Mouse (Mus musculus): ENCODE results near the gene Suv39h1. TPM values are rescaled to one million over a fixed set of nuclear protein-coding genes. Genes with fewer than 3 reads are reported as not detected.
"Not testable (repeated sequence)": the region's sequence is repeated elsewhere in the genome, so short reads cannot be mapped to it uniquely, and the experiment has no call there.

Gene Suv39h1
- polyA plus RNA-seq, 1 experiment from 2014 or later: 77.8 TPM

GRCm38 (mm10) chrX:8090954-8091347 lies 16.4 kb upstream of the Suv39h1 start:
- not testable (repeated sequence) for H3K4me3 ChIP-seq; H3K27ac ChIP-seq; H3K9me3 ChIP-seq; H3K4me2 ChIP-seq (replicated peaks); H3K27me3 ChIP-seq; H3K4me1 ChIP-seq; H3K36me3 ChIP-seq; ATAC-seq (ENCODE audit: insufficient number of reproducible peaks, insufficient read depth, low FRiP score, low TSS enrichment); H3K9ac ChIP-seq
- 79% methylated on average over 4 of the region's 5 CpGs for WGBS

GRCm38 (mm10) chrX:8090346-8090953 lies 15.9 kb upstream of the Suv39h1 start, which contains the start of gene Was:
TSS of gene Was (minus strand) at chrX:8090498.
- Histone ChIP-seq H3K9ac (no peak within 1 kb of the TSS), H3K4me1 (no peaks in the 10 kb centered on the region), H3K27me3 (no peaks in the 10 kb centered on the region), H3K36me3 (no peaks in the 10 kb centered on the region), H3K4me3 (no peak within 1 kb of the TSS), H3K27ac (no peak within 1 kb of the TSS), H3K4me2 (replicated peaks) (no peak within 1 kb of the TSS), H3K9me3 (no peaks in the 10 kb centered on the region)
- 82% methylated on average over 14 of the region's 14 CpGs for WGBS
- no peak for ATAC-seq (ENCODE audit: insufficient number of reproducible peaks, insufficient read depth, low FRiP score, low TSS enrichment)

DNA sequence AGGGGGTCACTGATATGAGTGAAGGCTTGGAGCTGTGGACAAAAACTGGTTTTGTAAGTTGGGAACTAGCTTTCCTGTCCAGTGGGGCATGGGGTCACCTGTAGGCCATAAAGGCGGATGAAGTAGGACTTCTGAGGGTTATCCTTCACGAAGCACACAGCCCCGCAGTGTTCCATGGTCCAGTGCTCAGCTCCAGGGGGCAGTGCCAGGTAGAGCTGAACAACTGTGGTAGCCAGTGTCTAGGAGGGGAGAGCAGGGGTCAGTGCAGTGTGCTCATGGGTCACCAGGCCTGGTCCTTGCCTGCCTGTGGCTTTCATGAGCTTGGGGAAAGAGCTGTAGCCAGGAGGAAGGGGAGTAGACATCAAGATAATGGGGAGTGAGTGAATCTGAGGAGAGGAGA lies 15.2 kb upstream of the Suv39h1 start:
- Histone ChIP-seq H3K4me1 (no peaks in the 10 kb centered on the region), H3K9me3 (no peaks in the 10 kb centered on the region), H3K36me3 (no peaks in the 10 kb centered on the region), H3K27ac (no peak overlapping the region), H3K9ac (no peak overlapping the region), H3K4me3 (no peak overlapping the region), H3K4me2 (replicated peaks) (no peak overlapping the region), H3K27me3 (no peaks in the 10 kb centered on the region)
- no peak for ATAC-seq (ENCODE audit: insufficient number of reproducible peaks, insufficient read depth, low FRiP score, low TSS enrichment)
- WGBS: 93% methylated on average over 3 of the region's 3 CpGs

DNA sequence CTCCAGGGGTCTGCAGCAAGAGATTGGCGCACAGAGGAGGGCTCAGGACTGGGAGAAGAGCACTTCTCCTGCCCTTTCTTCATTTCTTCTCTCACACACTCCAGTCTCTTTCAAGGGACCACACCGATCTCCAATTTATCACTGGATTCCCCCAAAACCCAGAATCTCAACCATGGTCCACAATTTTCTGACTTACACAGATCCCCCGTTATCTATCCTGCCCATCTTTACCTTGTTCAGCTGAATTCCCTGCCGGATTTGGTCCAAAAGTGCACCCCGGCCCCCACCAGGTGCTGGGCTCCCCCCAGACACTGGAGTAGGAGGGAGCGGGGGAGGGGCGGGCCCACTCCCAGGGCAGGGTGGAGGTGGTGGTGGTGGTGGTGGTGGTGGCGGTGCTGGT lies 11.1 kb upstream of the Suv39h1 start:
- WGBS: 77% methylated on average over 8 of the region's 8 CpGs
- H3K27ac ChIP-seq: no peak overlapping the region
- H3K4me2 ChIP-seq (replicated peaks): no peak overlapping the region
- no peaks in the 10 kb centered on the region for H3K36me3 ChIP-seq
- ATAC-seq (ENCODE audit: insufficient number of reproducible peaks, insufficient read depth, low FRiP score, low TSS enrichment): no peak
- H3K27me3 ChIP-seq: no peaks in the 10 kb centered on the region
- no peaks in the 10 kb centered on the region for H3K9me3 ChIP-seq
- H3K9ac ChIP-seq: no peak overlapping the region
- H3K4me1 ChIP-seq: no peaks in the 10 kb centered on the region
- no peak overlapping the region for H3K4me3 ChIP-seq

GRCm38 (mm10) chrX:8084771-8085259 lies 10.3 kb upstream of the Suv39h1 start:
- no peak overlapping the region for H3K9ac ChIP-seq
- H3K4me3 ChIP-seq: no peak overlapping the region
- H3K4me2 ChIP-seq (replicated peaks): no peak overlapping the region
- no peaks in the 10 kb centered on the region for H3K4me1 ChIP-seq
- H3K36me3 ChIP-seq: no peaks in the 10 kb centered on the region
- ATAC-seq (ENCODE audit: insufficient number of reproducible peaks, insufficient read depth, low FRiP score, low TSS enrichment): no peak
- no peaks in the 10 kb centered on the region for H3K27me3 ChIP-seq
- WGBS: 91% methylated on average over 6 of the region's 6 CpGs
- H3K9me3 ChIP-seq: no peaks in the 10 kb centered on the region
- H3K27ac ChIP-seq: no peak overlapping the region

DNA sequence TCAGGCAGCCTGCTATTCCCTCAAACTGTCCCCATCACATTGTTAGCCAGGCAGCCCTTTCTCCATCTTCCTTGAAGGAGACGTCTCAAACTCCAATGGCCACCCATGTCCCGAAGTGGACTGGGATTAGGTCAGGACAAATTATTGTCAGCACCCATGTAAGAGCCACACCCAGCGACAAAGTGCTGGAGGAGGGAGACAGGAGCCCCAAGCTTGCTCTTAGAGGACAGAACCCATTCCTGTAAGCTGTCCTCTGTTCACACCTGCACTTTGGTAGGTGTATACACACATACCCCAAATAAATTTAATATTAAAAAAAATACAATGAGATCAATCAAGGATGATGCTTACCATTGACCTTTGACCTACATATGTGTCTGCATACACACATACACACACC lies 544 bp upstream of the Suv39h1 start:
- WGBS: 43% methylated on average over 3 of the region's 3 CpGs
- H3K36me3 ChIP-seq: no peaks in the 10 kb centered on the region
- H3K4me1 ChIP-seq: 0 out of 2 replicates have a peak, but pooled peaks cover 4% of the 10 kb centered on the region
- peak overlapping the region; percentile 45 for H3K4me3 ChIP-seq
- no peak overlapping the region for H3K27ac ChIP-seq
- peak; percentile 31; the same call in 1 of the 2 replicates for ATAC-seq (ENCODE audit: insufficient number of reproducible peaks, insufficient read depth, low FRiP score, low TSS enrichment)
- no peak overlapping the region for H3K9ac ChIP-seq
- no peaks in the 10 kb centered on the region for H3K9me3 ChIP-seq
- peak overlapping the region; percentile 45 for H3K4me2 ChIP-seq (replicated peaks)
- no peaks in the 10 kb centered on the region for H3K27me3 ChIP-seq

DNA sequence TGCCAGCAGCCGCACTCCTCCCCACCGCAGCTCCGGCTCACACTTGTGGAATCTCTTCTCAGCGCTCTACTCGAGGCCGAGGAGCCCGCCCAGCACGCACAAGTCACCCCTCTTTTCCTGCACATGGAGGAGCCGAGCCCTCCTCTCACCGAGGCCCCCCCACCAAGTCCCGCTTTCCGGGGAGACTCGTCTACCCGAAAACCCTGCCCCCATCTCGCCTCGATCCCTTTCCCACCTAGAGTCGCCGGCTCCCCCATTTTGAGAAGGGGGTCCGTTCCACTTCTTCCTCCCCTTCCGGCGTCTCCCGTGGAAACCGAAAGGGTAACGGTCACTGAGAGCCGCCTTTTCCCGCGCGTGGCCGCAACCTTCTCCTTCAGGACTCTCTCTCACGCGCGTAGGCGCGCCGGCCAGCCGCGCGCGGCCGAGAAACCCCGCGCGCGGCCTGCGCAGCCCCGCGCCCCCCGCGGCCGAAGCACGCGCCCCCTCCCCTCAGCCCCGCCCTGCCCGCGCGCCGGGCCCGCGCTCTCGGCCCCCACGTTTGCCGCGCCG lies 605 bp downstream of the Suv39h1 start:
- H3K4me1 ChIP-seq: 0 out of 2 replicates have a peak, but pooled peaks cover 4% of the 10 kb centered on the region
- peak overlapping the region; percentile 88 for H3K27ac ChIP-seq
- H3K27me3 ChIP-seq: no peaks in the 10 kb centered on the region
- no peak for ATAC-seq (ENCODE audit: insufficient number of reproducible peaks, insufficient read depth, low FRiP score, low TSS enrichment)
- H3K36me3 ChIP-seq: 0 out of 2 replicates have a peak, but pooled peaks cover 7% of the 10 kb centered on the region
- H3K4me3 ChIP-seq: peak overlapping the region; percentile 45
- no peaks in the 10 kb centered on the region for H3K9me3 ChIP-seq
- WGBS: 21% methylated on average over 64 of the region's 64 CpGs
- H3K9ac ChIP-seq: peak overlapping the region; percentile 63
- peak overlapping the region; percentile 49 for H3K4me2 ChIP-seq (replicated peaks)

GRCm38 (mm10) chrX:8069166-8069565 lies 5.4 kb downstream of the Suv39h1 start:
- Histone ChIP-seq H3K9ac (no peak overlapping the region), H3K27ac (no peak overlapping the region), H3K4me3 (no peak overlapping the region), H3K4me2 (replicated peaks) (no peak overlapping the region), H3K36me3 (peaks cover 30% of the 10 kb centered on the region), H3K27me3 (no peaks in the 10 kb centered on the region), H3K4me1 (0 out of 2 replicates have a peak, but pooled peaks cover 4% of the 10 kb centered on the region), H3K9me3 (no peaks in the 10 kb centered on the region)
- ATAC-seq (ENCODE audit: insufficient number of reproducible peaks, insufficient read depth, low FRiP score, low TSS enrichment): no peak
- 96% methylated on average over 1 of the region's 1 CpGs for WGBS

- not testable (repeated sequence) for H3K27me3 ChIP-seq; H3K4me1 ChIP-seq; H3K4me2 ChIP-seq (replicated peaks); H3K9me3 ChIP-seq; H3K9ac ChIP-seq; H3K4me3 ChIP-seq; ATAC-seq (ENCODE audit: insufficient number of reproducible peaks, insufficient read depth, low FRiP score, low TSS enrichment); H3K27ac ChIP-seq; H3K36me3 ChIP-seq
- WGBS: 83% methylated on average over 8 of the region's 8 CpGs
Measured at GRCm38 (mm10) chrX:8051044-8051781, 23.3 kb downstream of the Suv39h1 start.

DNA sequence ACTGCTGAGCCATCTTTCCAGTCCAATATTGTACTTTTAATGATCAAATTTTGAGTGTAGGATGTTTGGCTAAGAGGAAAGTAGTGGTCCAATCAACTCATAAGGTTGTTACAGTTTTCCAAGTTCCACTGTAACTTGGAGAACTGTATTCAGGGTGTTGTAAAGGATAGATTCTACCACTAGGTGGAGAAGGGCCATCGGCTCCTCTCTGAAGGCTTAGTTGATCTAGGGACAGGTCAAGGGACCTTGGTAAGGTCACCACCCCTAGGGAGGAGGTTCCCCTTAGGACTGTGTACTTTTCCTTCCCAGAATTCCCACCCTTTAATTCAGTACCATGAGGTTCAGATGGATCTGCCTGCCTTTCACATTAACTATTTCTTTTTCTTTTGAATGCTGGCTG lies 41.6 kb downstream of the Suv39h1 start:
- WGBS: 67% methylated on average over 1 of the region's 1 CpGs
- H3K4me1 ChIP-seq: no peaks in the 10 kb centered on the region
- H3K9ac ChIP-seq: no peak overlapping the region
- no peak overlapping the region for H3K4me2 ChIP-seq (replicated peaks)
- H3K27me3 ChIP-seq: no peaks in the 10 kb centered on the region
- H3K36me3 ChIP-seq: no peaks in the 10 kb centered on the region
- no peaks in the 10 kb centered on the region for H3K9me3 ChIP-seq
- no peak overlapping the region for H3K4me3 ChIP-seq
- no peak overlapping the region for H3K27ac ChIP-seq
- ATAC-seq (ENCODE audit: insufficient number of reproducible peaks, insufficient read depth, low FRiP score, low TSS enrichment): no peak

DNA sequence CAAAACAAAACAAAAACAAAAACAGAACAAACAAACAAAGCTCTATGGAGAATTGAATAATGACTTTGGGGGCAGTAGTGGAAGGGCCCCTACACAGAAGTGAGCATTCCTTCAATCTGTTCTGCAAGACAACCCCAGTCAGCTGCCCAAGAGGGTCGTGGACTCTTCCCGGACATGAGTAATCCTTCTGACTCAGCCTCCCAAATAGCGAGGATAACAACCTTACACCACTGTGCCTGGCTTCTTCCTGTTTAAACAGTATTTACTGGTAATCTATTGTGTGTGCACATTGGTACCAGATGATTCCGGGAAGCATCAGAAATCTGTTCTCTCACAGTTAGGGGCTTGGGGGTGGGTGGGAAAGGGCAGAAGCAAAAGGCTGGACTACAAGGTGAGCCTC lies 47.7 kb downstream of the Suv39h1 start:
- H3K9me3 ChIP-seq: no peaks in the 10 kb centered on the region
- no peak for ATAC-seq (ENCODE audit: insufficient number of reproducible peaks, insufficient read depth, low FRiP score, low TSS enrichment)
- WGBS: 72% methylated on average over 4 of the region's 4 CpGs
- H3K4me1 ChIP-seq: no peaks in the 10 kb centered on the region
- H3K36me3 ChIP-seq: no peaks in the 10 kb centered on the region
- H3K4me3 ChIP-seq: no peak overlapping the region
- H3K4me2 ChIP-seq (replicated peaks): no peak overlapping the region
- H3K27ac ChIP-seq: no peak overlapping the region
- no peak overlapping the region for H3K9ac ChIP-seq
- no peaks in the 10 kb centered on the region for H3K27me3 ChIP-seq

DNA sequence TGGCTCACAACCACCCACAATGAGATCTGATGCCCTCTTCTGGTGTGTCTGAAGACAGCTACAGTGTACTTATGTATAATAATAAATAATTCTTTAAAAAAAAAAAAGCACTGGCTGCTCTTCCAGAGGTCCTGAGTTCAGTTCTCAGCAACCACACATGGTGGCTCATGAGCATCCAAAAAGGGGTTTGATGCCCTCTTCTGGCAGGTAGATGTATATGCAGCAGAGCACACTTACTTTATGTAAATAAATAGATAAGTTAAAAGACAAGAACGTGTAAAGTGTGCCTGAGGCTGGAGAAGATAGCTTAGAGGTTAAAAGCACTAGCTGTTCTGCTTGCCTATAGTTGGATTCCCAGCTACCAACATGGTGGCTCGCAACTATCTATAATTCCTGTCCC lies 49.8 kb downstream of the Suv39h1 start:
- H3K4me2 ChIP-seq (replicated peaks): no peak overlapping the region
- no peaks in the 10 kb centered on the region for H3K9me3 ChIP-seq
- 74% methylated on average over 2 of the region's 2 CpGs for WGBS
- H3K27me3 ChIP-seq: no peaks in the 10 kb centered on the region
- H3K4me3 ChIP-seq: no peak overlapping the region
- no peak overlapping the region for H3K27ac ChIP-seq
- no peaks in the 10 kb centered on the region for H3K4me1 ChIP-seq
- H3K9ac ChIP-seq: no peak overlapping the region
- ATAC-seq (ENCODE audit: insufficient number of reproducible peaks, insufficient read depth, low FRiP score, low TSS enrichment): no peak
- no peaks in the 10 kb centered on the region for H3K36me3 ChIP-seq

Measured in embryonic facial prominence, embryonic 12.5 days (tissue).